In the genomic region with DNA sequence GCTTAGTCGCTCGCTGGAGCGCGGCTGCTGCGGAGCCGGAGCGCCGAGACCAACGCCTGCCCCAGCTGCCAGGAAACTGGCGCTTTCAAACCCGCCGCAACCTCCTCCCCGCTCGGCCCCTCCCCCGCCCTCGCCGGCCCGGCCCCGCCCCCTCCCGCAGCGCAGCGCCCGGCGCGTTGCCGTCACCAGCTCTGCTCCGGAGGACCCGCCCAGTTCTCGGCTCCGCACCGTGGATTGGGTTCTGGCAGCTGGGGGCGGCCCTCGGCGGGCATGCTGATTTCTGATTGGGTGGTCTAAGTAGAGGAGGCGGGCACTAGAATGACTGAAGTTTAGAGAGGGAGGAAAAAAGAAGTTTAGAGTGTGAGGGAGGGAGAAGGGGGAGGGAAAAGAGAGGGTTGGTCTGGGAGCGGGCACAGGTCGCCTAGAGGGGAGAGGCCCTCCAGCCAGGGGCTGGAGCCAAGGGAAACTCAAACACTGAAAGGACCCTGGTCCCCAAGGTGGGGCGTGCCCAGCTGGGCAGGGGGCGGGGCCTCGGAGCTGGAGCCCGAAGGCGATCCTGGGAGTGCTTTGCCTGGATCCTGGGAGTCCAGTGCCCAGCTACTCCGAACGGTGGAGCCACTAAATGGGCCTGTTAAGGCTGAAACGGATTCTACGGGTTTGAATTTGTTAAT, we compare ENCODE assay signal across 8 mouse cellular contexts. TPM values are rescaled to one million over a fixed set of nuclear protein-coding genes. Genes with fewer than 3 reads are reported as not detected.
A peak's percentile ranks its signal among the peaks of the same experiment; 100 is the strongest.
DNase-seq lines count a peak whose midpoint lies in the region; ATAC-seq and TF ChIP-seq lines count a peak whose summit lies in the region.

Gene Magi3 (minus strand): TSS at position 80 of the 671 bp plus-strand sequence.

- H3K27me3 ChIP-seq in megakaryocyte, embryonic 14.5 days (replicated peaks) = peaks cover 23% of the 10 kb centered on the region

- H3K9me3 ChIP-seq in megakaryocyte, embryonic 14.5 days = no peaks in the 10 kb centered on the region

- TF ChIP-seq POLR2A in cortical plate, adult 2 months (IDR thresholded peaks at IDR 0.05; ENCODE audit: extremely low read depth, insufficient read depth, low read length) = peak; percentile 78

- peak within 1 kb of the TSS; percentile 10 for H3K27ac ChIP-seq in cortical plate, adult 2 months (ENCODE audit: insufficient read depth, low read length)

- peaks cover 3% of the 10 kb centered on the region; the same call in 1 of the 2 replicates for H3K4me1 ChIP-seq in cortical plate, adult 2 months (ENCODE audit: control insufficient read depth, insufficient read depth, low read length)
- H3K4me1 ChIP-seq in megakaryocyte, embryonic 14.5 days = peaks cover 28% of the 10 kb centered on the region

- H3K36me3 ChIP-seq in megakaryocyte, embryonic 14.5 days (replicated peaks; ENCODE audit: low read length) = no peaks in the 10 kb centered on the region

- ATAC-seq in activated CD4-positive, CD25-positive, alpha-beta regulatory T cell, adult 4 months = peak; percentile 97

- H3K4me3 ChIP-seq in cortical plate, adult 2 months (ENCODE audit: insufficient read depth, low read length) = peak within 1 kb of the TSS; percentile 89
- peak within 1 kb of the TSS; percentile 95 for H3K4me3 ChIP-seq in megakaryocyte, embryonic 14.5 days (replicated peaks)

- TF ChIP-seq CTCF in cortical plate, adult 2 months (IDR thresholded peaks at IDR 0.05; ENCODE audit: extremely low read depth, insufficient read depth, low read length) = no peak

- DNase-seq in gastrocnemius, adult 8-10 months (ENCODE audit: low spot score in 2 of 2) = peak; percentile 93 to 96
- DNase-seq in hindlimb bud, embryonic 11.5 days (ENCODE audit: extremely low spot score, low read depth, low spot score) = peak; percentile 92
- peak; percentile 81 to 97 for DNase-seq in left cerebral cortex, adult 8-10 months (ENCODE audit: low spot score in 2 of 2)
- peak; percentile 99 for DNase-seq in right cerebral cortex, postnatal 10 days (ENCODE audit: low spot score in 2 of 2)
- DNase-seq in urinary bladder, postnatal 25 days (ENCODE audit: low spot score) = peak; percentile 89

RNA-seq across cellular contexts. Expression of gene Magi3, which starts in this region (rescaled TPM):
- 1 to 10 TPM; 2.1 to 3.0 TPM for polyA plus RNA-seq in activated CD4-positive, CD25-positive, alpha-beta regulatory T cell, adult 4 months (2017; shearing (Covaris generic))
- polyA plus RNA-seq in cortical plate, adult 2 months (2012; rRNA removed) = 20.6 and 21.2 TPM in 2 replicates
- 1 to 10 TPM; 1.1 to 2.3 (median 1.6) TPM for total RNA-seq in gastrocnemius, adult 8-10 months (2022)
- total RNA-seq in left cerebral cortex, adult 8-10 months (2022) = 10 to 100 TPM; 37.4 to 44.8 (median 39.0) TPM
- 0.28 TPM in 1 of 2 replicates, not detected in the other for polyA plus RNA-seq in megakaryocyte, embryonic 14.5 days (2012; ENCODE audit: insufficient read depth, low replicate concordance)

Comparison
In these comparisons a context has a peak if more than half of its experiments do, and no peak if none do; other contexts are left out.
1. Peak in every context shown above with its lines: DNase-seq, ATAC-seq, H3K4me3 ChIP-seq and H3K27ac ChIP-seq.
2. RNA of gene Magi3 (total RNA-seq): 37.4 to 44.8 TPM in left cerebral cortex, adult 8-10 months; 1.1 to 2.3 TPM in gastrocnemius, adult 8-10 months; every median in the first group is over 10 times any median in the second.